Mouse (Mus musculus): ENCODE measurements at regions not wholly inside any gene's neighbourhood (a gene's known extent, or its start where the extent isn't known, plus 50 kb on each side); places are given as distances from the start of the nearest gene placed in this dataset.
"Not testable (repeated sequence)": the region's sequence is repeated elsewhere in the genome, so short reads cannot be mapped to it uniquely, and the experiment has no call there.

DNA sequence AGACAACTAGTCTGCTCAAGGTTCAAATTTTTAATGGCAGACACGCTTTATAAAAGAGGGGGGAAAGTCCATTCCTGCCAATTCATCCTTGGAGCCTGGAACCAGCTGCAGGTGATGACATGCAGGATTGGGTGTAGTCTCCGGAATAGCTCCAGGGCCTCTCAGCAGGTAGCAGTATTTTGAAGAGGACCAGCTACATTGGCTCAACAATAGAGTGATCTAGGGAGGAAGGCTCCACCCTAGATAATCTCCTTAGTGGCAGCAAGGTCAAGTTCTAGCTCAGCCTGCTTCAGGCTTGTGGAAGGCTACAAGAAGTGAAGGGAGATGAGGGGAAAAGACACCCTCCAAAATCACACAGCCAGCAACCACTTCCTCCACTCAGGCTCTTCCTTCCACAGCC lies 1405.1 kb downstream of the 4930444P10Rik start:
- H3K36me3 ChIP-seq (ENCODE audit: control insufficient read depth, insufficient read depth); H3K4me1 ChIP-seq (replicated peaks; ENCODE audit: control insufficient read depth, insufficient read depth, low read length); H3K9me3 ChIP-seq (ENCODE audit: control insufficient read depth, low read length); H3K27ac ChIP-seq (ENCODE audit: low read length); H3K9ac ChIP-seq (replicated peaks; ENCODE audit: low read depth, low read length); H3K4me3 ChIP-seq (replicated peaks; ENCODE audit: low read length); H3K27me3 ChIP-seq (replicated peaks; ENCODE audit: control insufficient read depth, insufficient read depth, low read length); H3K4me2 ChIP-seq (ENCODE audit: low read length); ATAC-seq: not testable (repeated sequence)
- 79% methylated on average over 2 of the region's 2 CpGs for WGBS

DNA sequence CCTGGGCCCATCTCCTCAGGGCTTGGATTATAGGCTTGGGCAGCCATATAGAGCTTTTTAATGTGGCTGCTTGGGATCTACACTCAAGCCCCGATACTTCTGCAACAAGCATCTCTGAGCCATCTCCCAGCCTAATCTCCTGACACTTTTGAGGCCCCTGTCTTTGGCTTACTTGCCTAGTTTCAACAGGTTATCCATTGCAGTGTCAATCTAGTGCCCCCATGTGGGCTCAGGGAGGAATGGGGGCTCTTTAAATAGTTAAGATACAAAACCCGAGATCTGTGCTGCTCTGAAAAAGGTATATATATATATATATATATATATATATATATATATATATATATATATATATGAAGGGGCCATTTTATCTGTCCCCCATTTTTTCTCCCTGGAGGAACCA lies 1407.0 kb downstream of the 4930444P10Rik start:
- WGBS, result 48% methylated on average over 2 of the region's 2 CpGs

DNA sequence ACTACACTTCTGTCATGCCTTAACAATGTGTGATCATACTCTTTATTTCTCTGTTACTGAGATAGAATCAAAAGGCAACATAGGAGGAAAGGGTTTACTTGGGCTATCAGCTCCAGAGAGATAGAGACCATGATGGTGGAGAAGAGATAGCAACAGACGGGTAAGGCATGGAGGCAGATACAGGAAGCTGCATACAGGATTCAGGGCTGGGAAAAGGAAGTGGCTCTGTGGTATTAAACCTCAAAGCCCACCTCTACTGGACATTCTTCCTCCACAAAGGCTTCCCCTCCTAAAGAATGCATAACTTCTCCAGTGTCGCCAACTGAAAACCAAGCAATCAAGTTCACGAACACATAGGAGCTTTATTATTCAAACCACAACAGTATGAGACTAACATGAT lies 1412.7 kb downstream of the 4930444P10Rik start:
- Histone ChIP-seq H3K27me3 (replicated peaks; ENCODE audit: control insufficient read depth, insufficient read depth, low read length) (no peaks in the 10 kb centered on the region), H3K36me3 (ENCODE audit: control insufficient read depth, insufficient read depth) (no peaks in the 10 kb centered on the region), H3K27ac (ENCODE audit: low read length) (no peak overlapping the region), H3K4me2 (ENCODE audit: low read length) (no peak overlapping the region), H3K9me3 (ENCODE audit: control insufficient read depth, low read length) (no peaks in the 10 kb centered on the region), H3K9ac (replicated peaks; ENCODE audit: low read depth, low read length) (no peak overlapping the region), H3K4me1 (replicated peaks; ENCODE audit: control insufficient read depth, insufficient read depth, low read length) (no peaks in the 10 kb centered on the region), H3K4me3 (replicated peaks; ENCODE audit: low read length) (no peak overlapping the region)
- ATAC-seq, result no peak
- WGBS, result 95% methylated on average over 3 of the region's 3 CpGs

More for the DNA sequence above, 1407.0 kb downstream of the 4930444P10Rik start:
- Histone ChIP-seq H3K9ac (replicated peaks; ENCODE audit: low read depth, low read length) (no peak overlapping the region), H3K4me2 (ENCODE audit: low read length) (no peak overlapping the region), H3K36me3 (ENCODE audit: control insufficient read depth, insufficient read depth) (no peaks in the 10 kb centered on the region), H3K27ac (ENCODE audit: low read length) (no peak overlapping the region), H3K9me3 (ENCODE audit: control insufficient read depth, low read length) (no peaks in the 10 kb centered on the region), H3K4me3 (replicated peaks; ENCODE audit: low read length) (no peak overlapping the region), H3K27me3 (replicated peaks; ENCODE audit: control insufficient read depth, insufficient read depth, low read length) (no peaks in the 10 kb centered on the region), H3K4me1 (replicated peaks; ENCODE audit: control insufficient read depth, insufficient read depth, low read length) (no peaks in the 10 kb centered on the region)
- ATAC-seq, result no peak

DNA sequence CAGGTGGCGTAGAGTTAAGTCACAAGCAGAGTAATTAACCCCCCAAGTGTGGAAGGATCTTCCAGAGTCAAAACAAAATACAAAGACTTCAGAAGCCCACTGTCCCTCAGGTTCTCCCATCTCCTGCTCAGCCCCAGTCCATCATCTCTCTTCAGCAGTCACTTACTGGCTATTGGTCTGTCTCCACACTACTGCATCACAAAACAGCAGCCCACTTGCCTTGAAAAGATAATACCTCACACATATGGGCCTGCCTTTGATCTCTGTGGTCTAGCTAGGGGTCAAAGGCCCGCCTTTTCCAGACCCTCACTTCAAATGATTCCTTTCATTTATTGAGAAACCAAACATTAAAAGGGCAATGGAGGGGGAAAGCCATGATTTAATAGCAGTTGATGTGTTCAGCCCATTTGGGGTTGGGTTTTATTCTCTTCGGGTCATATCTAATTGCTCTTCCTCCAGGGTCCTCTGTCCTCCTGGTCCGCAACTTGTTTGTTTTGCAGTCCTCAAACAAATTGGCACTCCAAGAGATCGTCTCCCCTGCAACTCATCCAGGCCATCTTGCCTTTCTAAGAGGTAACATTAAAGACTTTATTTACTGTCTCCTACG lies 1420.6 kb downstream of the 4930444P10Rik start:
- H3K4me2 ChIP-seq (ENCODE audit: low read length), result no peak overlapping the region
- H3K27me3 ChIP-seq (replicated peaks; ENCODE audit: control insufficient read depth, insufficient read depth, low read length), result no peaks in the 10 kb centered on the region
- H3K4me3 ChIP-seq (replicated peaks; ENCODE audit: low read length), result no peak overlapping the region
- H3K27ac ChIP-seq (ENCODE audit: low read length), result no peak overlapping the region
- no peaks in the 10 kb centered on the region for H3K36me3 ChIP-seq (ENCODE audit: control insufficient read depth, insufficient read depth)
- WGBS, result 56% methylated on average over 6 of the region's 6 CpGs
- no peaks in the 10 kb centered on the region; the same call in 1 of the 2 replicates for H3K4me1 ChIP-seq (replicated peaks; ENCODE audit: control insufficient read depth, insufficient read depth, low read length)
- H3K9me3 ChIP-seq (ENCODE audit: control insufficient read depth, low read length), result no peaks in the 10 kb centered on the region
- H3K9ac ChIP-seq (replicated peaks; ENCODE audit: low read depth, low read length), result no peak overlapping the region
- ATAC-seq, result no peak

DNA sequence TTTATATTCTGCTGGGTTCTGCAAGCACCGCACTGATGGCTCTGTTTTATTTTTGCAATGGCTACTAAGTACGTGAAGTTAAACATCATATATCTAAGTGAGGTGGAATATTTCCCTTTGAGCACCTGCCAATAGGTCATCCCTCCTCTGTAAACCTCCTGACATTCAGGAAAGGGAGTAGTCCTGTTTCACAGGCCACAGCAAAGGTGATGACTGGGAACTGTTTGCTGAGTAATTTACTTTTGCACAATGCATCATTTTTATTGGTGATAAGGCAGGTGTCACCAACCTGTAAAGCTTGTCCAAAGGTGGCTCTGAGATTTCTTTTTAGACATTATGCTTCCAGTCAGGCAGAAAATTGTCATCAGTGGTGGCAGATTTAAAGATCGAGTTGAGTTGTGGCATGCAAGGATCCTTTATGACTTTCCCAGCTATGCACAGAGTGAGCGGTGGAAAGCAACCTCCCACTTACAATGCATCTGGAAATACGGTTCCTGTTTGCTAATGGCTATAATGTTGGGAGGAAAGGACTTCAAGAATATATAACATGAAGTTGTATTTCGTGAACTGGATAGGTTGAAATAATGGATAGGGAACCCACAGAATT lies 1430.3 kb downstream of the 4930444P10Rik start:
- ATAC-seq, result no peak
- no peak overlapping the region for H3K4me3 ChIP-seq (replicated peaks; ENCODE audit: low read length)
- H3K4me1 ChIP-seq (replicated peaks; ENCODE audit: control insufficient read depth, insufficient read depth, low read length), result no peaks in the 10 kb centered on the region
- H3K36me3 ChIP-seq (ENCODE audit: control insufficient read depth, insufficient read depth), result no peaks in the 10 kb centered on the region
- WGBS, result 86% methylated on average over 6 of the region's 6 CpGs
- H3K27me3 ChIP-seq (replicated peaks; ENCODE audit: control insufficient read depth, insufficient read depth, low read length), result no peaks in the 10 kb centered on the region
- no peak overlapping the region for H3K9ac ChIP-seq (replicated peaks; ENCODE audit: low read depth, low read length)
- no peaks in the 10 kb centered on the region for H3K9me3 ChIP-seq (ENCODE audit: control insufficient read depth, low read length)
- H3K27ac ChIP-seq (ENCODE audit: low read length), result no peak overlapping the region
- no peak overlapping the region for H3K4me2 ChIP-seq (ENCODE audit: low read length)

GRCm38 (mm10) chr1:14661854-14662253 lies 1431.3 kb downstream of the 4930444P10Rik start:
- Histone ChIP-seq H3K36me3 (ENCODE audit: control insufficient read depth, insufficient read depth) (no peaks in the 10 kb centered on the region), H3K9ac (replicated peaks; ENCODE audit: low read depth, low read length) (no peak overlapping the region), H3K27me3 (replicated peaks; ENCODE audit: control insufficient read depth, insufficient read depth, low read length) (no peaks in the 10 kb centered on the region), H3K9me3 (ENCODE audit: control insufficient read depth, low read length) (no peaks in the 10 kb centered on the region), H3K4me2 (ENCODE audit: low read length) (no peak overlapping the region), H3K27ac (ENCODE audit: low read length) (no peak overlapping the region), H3K4me3 (replicated peaks; ENCODE audit: low read length) (no peak overlapping the region), H3K4me1 (replicated peaks; ENCODE audit: control insufficient read depth, insufficient read depth, low read length) (no peaks in the 10 kb centered on the region)
- ATAC-seq, result no peak
- WGBS, result 78% methylated on average over 2 of the region's 2 CpGs

GRCm38 (mm10) chr1:14650346-14650745 lies 1442.8 kb downstream of the 4930444P10Rik start:
- WGBS, result 82% methylated on average over 2 of the region's 2 CpGs
- no peak for ATAC-seq
- Histone ChIP-seq H3K4me1 (replicated peaks; ENCODE audit: control insufficient read depth, insufficient read depth, low read length) (no peaks in the 10 kb centered on the region), H3K9me3 (ENCODE audit: control insufficient read depth, low read length) (no peaks in the 10 kb centered on the region), H3K4me3 (replicated peaks; ENCODE audit: low read length) (no peak overlapping the region), H3K4me2 (ENCODE audit: low read length) (no peak overlapping the region), H3K36me3 (ENCODE audit: control insufficient read depth, insufficient read depth) (no peaks in the 10 kb centered on the region), H3K27ac (ENCODE audit: low read length) (no peak overlapping the region), H3K27me3 (replicated peaks; ENCODE audit: control insufficient read depth, insufficient read depth, low read length) (no peaks in the 10 kb centered on the region), H3K9ac (replicated peaks; ENCODE audit: low read depth, low read length) (no peak overlapping the region)

DNA sequence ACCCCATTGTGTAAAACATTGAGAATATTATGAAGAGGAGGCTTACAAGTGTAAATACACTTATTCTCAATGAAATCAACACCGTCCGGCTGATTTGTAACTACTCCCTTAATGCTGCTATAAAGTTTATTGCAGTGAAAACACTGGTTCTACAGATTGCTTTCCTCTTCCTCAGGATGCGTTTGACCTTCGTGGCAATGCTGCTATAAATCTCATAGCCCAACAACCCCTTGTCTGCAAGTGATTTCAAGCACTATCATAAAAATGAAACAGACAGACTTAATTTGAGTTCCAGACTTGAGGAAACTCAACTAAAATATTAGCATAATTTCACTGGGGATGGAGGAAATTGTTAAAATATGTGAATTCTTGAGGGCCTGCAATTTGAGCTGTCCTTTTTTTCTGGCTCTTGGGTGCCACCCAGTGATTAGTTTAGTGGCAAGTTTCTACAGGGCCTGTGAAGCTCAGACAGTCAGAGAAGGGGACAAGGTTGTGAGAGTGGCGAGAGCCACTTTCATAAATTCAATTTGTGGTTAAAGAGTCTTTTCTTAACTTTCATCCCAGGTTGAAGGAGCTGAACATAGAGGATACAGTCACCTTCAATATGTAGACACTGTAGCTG lies 1457.4 kb downstream of the 4930444P10Rik start:
- H3K4me1 ChIP-seq (replicated peaks; ENCODE audit: control insufficient read depth, insufficient read depth, low read length), result no peaks in the 10 kb centered on the region
- peak; percentile 45; the same call in 1 of the 2 replicates for ATAC-seq
- no peaks in the 10 kb centered on the region for H3K27me3 ChIP-seq (replicated peaks; ENCODE audit: control insufficient read depth, insufficient read depth, low read length)
- H3K4me3 ChIP-seq (replicated peaks; ENCODE audit: low read length), result no peak overlapping the region
- H3K4me2 ChIP-seq (ENCODE audit: low read length), result no peak overlapping the region
- H3K9me3 ChIP-seq (ENCODE audit: control insufficient read depth, low read length), result no peaks in the 10 kb centered on the region
- WGBS, result 84% methylated on average over 5 of the region's 5 CpGs
- H3K36me3 ChIP-seq (ENCODE audit: control insufficient read depth, insufficient read depth), result no peaks in the 10 kb centered on the region
- H3K27ac ChIP-seq (ENCODE audit: low read length), result no peak overlapping the region
- H3K9ac ChIP-seq (replicated peaks; ENCODE audit: low read depth, low read length), result no peak overlapping the region

DNA sequence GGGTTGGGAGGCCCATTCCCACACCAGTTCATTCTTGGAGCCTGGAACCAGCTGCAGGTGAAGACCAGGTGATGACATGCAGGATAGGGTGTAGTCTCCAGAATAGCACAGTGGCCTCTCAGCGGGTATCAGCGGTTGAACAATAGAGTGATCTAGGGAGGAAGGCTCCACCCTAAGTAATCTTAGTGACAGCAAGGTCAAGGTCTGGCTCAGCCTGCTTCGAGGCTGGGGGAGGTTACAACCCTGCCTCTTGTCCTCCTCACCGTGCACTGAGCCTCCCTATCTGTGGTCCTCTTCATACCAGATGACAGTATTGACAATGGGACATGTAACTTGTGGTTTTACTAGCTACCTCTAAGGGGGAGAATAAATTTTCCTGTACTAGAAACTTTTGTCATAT lies 1461.1 kb downstream of the 4930444P10Rik start:
- 40% methylated on average over 4 of the region's 4 CpGs for WGBS
- H3K4me1 ChIP-seq (replicated peaks; ENCODE audit: control insufficient read depth, insufficient read depth, low read length), result no peaks in the 10 kb centered on the region
- no peak overlapping the region for H3K4me3 ChIP-seq (replicated peaks; ENCODE audit: low read length)
- H3K27ac ChIP-seq (ENCODE audit: low read length), result no peak overlapping the region
- H3K9ac ChIP-seq (replicated peaks; ENCODE audit: low read depth, low read length), result no peak overlapping the region
- no peak for ATAC-seq
- no peaks in the 10 kb centered on the region for H3K9me3 ChIP-seq (ENCODE audit: control insufficient read depth, low read length)
- no peaks in the 10 kb centered on the region for H3K27me3 ChIP-seq (replicated peaks; ENCODE audit: control insufficient read depth, insufficient read depth, low read length)
- H3K4me2 ChIP-seq (ENCODE audit: low read length), result no peak overlapping the region
- no peaks in the 10 kb centered on the region for H3K36me3 ChIP-seq (ENCODE audit: control insufficient read depth, insufficient read depth)

Data from forebrain, embryonic 16.5 days (tissue).